Mouse (Mus musculus): ENCODE measurements around the gene Rad54l.

Gene Rad54l

GRCm38 (mm10) chr4:116123602-116124519, at the start of gene Rad54l, which contains the start of gene Pomgnt1:
Rad54l (minus strand) TSS chr4:116123690.
Pomgnt1 (plus strand) TSS chr4:116123840.
- peak; percentile 99 for DNase-seq (ENCODE audit: low spot score)

DNA sequence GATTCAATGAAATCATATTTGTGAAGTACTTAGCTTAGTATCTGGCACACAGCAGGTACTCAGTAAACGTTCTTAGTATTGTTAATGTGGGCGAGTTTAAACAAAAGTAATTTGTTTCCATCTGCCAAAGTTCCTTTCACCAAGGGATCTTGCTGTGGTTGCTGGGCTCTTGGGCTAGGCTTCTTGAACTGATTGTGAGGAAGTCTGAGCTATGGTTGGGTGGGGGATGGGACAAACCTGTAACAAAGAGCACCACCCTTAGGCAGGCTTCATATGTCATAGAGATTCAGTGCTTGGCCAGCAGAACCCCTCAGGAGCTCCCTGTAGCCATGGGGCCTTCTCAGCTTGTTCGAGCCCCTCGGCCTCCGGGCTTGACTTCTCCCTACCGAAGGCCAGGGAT, 49.6 kb upstream of the Rad54l start, which contains the start of the genes 1700042G07Rik and Gm49337:
1700042G07Rik (plus strand) TSS at position 301 of the 400 bp plus-strand sequence.
Gm49337 (plus strand) TSS at position 313 of the 400 bp plus-strand sequence.
- DNase-seq (ENCODE audit: low spot score): no peak

DNA sequence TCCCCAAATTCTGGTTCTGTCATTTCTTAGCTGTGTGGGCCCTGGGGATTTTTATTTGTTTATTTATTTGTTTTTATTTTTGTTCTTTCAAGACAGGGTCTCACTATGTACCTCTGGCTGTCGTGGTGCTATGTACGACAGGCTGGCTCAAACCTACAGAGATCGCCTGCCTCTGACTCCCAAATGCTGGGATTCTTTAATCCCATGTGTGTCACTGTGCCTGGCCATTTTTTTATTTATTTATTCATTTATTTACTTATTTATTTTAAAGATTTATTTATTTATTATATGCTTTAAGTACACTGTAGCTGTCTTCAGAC, 45.8 kb upstream of the Rad54l start:
- no peak for DNase-seq (ENCODE audit: low spot score)

- DNase-seq (ENCODE audit: low spot score): peak; percentile 76
Observed at GRCm38 (mm10) chr4:116168617-116169352, 45.3 kb upstream of the Rad54l start.

DNA sequence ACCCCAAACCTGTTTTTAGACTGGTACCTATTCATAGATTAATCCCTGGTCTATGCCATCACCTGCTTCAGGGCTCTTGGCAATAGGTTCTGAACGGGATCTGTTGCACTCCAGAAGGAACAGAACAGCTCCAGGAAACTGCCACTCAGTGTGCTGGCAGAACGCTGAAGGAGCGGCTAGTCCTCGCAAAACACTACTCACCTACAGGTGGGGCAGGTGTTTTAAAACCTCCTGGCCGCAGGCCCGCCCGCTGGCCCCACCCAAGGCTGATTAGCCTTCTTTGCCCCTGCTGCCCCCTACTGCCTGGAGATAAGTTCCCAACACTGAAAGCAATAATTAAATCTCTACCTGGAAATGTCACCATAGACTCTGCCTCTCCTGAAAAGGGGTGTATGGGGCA, 43.9 kb upstream of the Rad54l start, which contains the start of gene Tspan1:
Tspan1 (minus strand) TSS at position 198 of the 400 bp plus-strand sequence.
- DNase-seq (ENCODE audit: low spot score): no peak

DNA sequence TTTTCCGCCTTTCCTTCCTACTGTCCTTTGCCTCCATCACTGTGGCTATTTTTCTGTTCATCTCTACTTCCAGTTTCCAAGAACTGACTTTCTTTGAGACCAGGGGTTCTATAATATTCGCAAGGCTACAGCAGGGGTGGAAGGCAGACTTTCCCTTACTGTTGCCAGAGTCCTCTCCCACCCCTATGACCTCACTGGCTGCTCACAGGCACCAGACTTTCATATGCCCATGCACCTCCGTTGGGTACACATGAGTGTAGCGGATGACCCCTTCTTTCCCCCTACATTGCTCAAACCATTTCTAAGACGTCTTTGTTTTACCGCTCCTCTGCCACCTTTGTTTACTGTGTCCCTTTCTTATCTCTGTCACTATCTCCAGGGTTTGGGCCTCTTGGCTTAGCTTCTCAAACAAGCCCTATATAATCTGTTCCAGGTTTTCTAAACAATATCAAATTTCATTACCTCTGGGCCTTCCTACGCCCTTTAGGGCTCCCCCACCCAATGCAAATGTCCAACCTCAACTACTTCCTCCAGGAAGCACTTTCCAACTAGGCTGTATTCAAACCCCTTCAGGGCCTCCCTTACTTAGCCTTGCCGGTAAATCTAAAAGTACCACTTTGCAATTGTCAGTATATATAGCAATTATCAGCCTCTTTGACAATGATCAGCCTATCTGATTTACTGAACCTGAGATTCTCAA, 42.4 kb upstream of the Rad54l start:
- no peak for DNase-seq (ENCODE audit: low spot score)

- no peak for DNase-seq (ENCODE audit: low spot score)
Observed at GRCm38 (mm10) chr4:116164759-116165554, 41.5 kb upstream of the Rad54l start.

GRCm38 (mm10) chr4:116162142-116162541, 38.7 kb upstream of the Rad54l start:
- DNase-seq (ENCODE audit: low spot score): no peak

- DNase-seq (ENCODE audit: low spot score): no peak
Observed at GRCm38 (mm10) chr4:116160769-116161168, 37.3 kb upstream of the Rad54l start.

- DNase-seq (ENCODE audit: low spot score): no peak
Observed at GRCm38 (mm10) chr4:116159912-116160311, 36.4 kb upstream of the Rad54l start.

- DNase-seq (ENCODE audit: low spot score): no peak
Observed at GRCm38 (mm10) chr4:116157882-116158281, 34.4 kb upstream of the Rad54l start.

GRCm38 (mm10) chr4:116152702-116153101, 29.2 kb upstream of the Rad54l start:
- DNase-seq (ENCODE audit: low spot score): no peak

DNA sequence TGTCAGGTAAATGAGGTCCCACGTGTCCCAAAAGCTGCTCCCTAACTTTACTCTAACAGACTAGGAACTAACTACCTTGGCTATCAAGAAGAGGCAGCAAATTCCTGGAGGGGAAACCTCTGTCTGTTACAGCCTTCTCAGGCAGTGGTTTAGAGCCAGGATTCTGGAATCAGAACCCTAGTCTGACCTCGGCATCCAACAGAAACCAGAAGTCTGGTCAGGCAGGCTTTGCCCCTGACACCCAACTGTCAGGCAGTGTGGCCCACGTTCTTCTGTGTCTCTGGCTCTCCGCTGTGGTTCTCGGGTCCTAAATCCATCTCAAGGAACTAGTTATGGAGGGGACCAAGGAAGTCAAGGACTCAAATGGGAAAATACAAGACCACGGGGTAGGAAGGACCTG, 27.7 kb upstream of the Rad54l start, which contains the start of gene Lurap1:
Lurap1 (minus strand) TSS at position 101 of the 400 bp plus-strand sequence.
- no peak for DNase-seq (ENCODE audit: low spot score)

GRCm38 (mm10) chr4:116150862-116151221, 27.4 kb upstream of the Rad54l start:
- no peak for DNase-seq (ENCODE audit: low spot score)

DNA sequence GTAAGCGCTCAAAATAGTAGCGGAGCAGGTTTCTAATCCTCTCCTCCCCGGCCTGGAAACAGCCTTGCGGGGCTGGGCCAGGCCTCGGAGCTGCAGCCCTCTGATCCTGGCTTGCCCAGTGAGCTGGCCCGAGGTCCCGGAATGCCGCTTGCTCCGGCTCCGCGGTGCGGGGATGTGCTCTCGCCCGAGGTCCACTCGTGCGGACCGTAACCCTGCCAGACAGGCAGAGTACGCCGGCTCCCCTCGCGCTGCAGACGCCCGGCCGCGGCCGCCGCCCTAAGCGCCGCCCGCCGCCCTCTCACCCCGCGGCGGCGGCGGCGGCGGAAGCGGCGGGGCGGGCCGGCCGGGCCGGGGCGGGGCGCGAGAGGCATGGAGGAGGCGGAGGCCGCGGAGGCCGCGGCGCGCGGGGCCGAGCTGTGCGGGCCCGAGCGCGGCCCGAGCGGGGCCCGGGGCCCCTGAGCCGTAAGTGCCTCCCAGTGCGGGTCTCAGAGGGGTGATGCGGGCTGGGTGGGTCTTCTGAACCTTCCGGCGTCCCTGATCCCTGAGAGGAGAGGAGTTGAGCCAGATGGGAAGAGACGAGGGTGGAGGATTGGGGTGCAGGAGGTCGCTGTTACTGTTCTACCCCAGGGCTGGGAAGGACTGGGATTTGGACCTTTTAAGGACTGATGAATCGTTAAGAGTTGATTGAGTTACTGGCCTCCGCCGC, 26.8 kb upstream of the Rad54l start:
- DNase-seq (ENCODE audit: low spot score): peak; percentile 87

GRCm38 (mm10) chr4:116149812-116150155, 26.3 kb upstream of the Rad54l start:
- DNase-seq (ENCODE audit: low spot score): no peak

- peak; percentile 74 for DNase-seq (ENCODE audit: low spot score)
Observed at GRCm38 (mm10) chr4:116143891-116144717, 20.6 kb upstream of the Rad54l start.

GRCm38 (mm10) chr4:116143317-116143811, 19.9 kb upstream of the Rad54l start:
- no peak for DNase-seq (ENCODE audit: low spot score)

DNA sequence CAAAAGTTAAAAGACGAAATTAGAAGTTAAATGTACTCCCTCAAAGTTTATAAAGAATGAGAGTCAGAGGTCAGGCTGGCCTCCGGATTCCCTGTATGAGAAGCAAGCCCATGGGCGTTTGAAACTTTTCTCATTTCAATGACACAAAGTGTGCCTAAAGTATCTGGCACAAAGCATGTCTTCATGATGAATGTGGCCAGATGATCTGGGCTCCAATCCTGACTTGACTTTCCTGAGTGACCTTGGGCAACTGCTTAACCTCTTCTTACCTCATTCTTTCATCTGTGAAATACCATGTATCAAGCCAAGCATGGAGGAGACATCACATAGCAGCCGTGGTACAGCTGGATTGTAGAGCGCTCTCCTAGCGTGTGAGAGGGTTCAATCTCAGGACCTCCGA, 18.8 kb upstream of the Rad54l start:
- DNase-seq (ENCODE audit: low spot score): no peak

DNA sequence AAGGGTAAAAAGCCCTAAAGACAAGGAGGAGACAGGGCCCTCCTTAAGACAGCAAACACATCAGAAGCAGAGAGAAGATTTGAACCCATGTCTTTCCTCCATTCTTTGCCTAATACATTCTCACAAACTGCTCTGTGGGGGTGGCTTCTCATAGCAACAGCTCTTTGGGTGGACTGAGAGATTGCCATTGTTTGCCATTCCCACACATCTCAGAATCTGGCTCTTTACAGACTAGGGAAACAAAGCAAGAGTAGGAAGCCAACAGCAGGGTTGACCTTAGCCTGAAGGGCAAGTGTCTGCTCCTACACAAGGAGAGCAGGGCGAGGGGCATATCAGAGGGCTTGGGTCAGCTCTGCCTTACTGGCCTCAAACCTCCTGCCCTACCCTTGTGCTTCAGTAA, 18.2 kb upstream of the Rad54l start:
- DNase-seq (ENCODE audit: low spot score): no peak

Data from embryo, embryonic 10.5 days (tissue).